Mouse (Mus musculus) cerebral cortex, adult 2 months (tissue): ENCODE measurements around the gene Tnks2.

Source experiments
- WGBS: fragments of 180-500 bp; shearing (Covaris S2); methylation state at CpG from one replicate; pipeline ENCODE4 v1.1.7; 2018; 5-methylcytosine and 5-hydroxymethylcytosine counted together

Tnks2 gene

DNA sequence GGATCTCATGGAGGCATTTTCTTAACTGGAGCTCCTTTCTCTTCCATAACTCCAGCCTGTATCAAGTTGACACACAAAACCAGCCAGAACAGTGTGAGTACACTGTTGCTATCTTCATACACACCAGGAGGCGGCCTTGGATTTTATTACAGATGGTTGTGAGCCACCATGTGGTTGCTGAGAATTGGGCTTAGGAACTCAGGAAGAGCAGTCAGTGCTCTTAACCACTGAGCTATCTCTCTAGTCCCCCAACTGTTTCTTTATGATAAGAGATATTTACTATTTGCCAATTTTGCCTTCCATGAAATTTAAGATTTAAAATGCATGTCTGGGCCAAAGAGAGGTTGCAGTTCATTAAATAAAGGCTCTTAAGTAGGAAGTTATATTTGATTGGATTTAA is 106.0 kb downstream of the Tnks2 start:
- WGBS: 55% methylated on average over 1 of the region's 1 CpGs
